Mouse (Mus musculus): ENCODE measurements at regions not wholly inside any gene's neighbourhood (a gene's known extent, or its start where the extent isn't known, plus 50 kb on each side); places are given as distances from the start of the nearest gene placed in this dataset.
A peak's percentile ranks its signal among the peaks of the same experiment; 100 is the strongest.

- H3K36me3 ChIP-seq (replicated peaks; ENCODE audit: control insufficient read depth, insufficient read depth, low read depth) = no peaks in the 10 kb centered on the region
- no peak for TF ChIP-seq CTCF (IDR thresholded peaks at IDR 0.05; ENCODE audit: low read depth)
- TF ChIP-seq EP300 (IDR thresholded peaks at IDR 0.05; ENCODE audit: low read depth) = no peak
- no peak overlapping the region for H3K4me2 ChIP-seq (ENCODE audit: low read depth)
- WGBS (ENCODE audit: insufficient replicate concordance) = 69% methylated on average over 5 of the region's 5 CpGs
- no peak overlapping the region for H3K27ac ChIP-seq
- no peak overlapping the region for H3K9ac ChIP-seq (replicated peaks)
- no peaks in the 10 kb centered on the region for H3K9me3 ChIP-seq (ENCODE audit: control insufficient read depth, low read length)
- ATAC-seq (ENCODE audit: insufficient read depth) (no peak), DNase-seq (ENCODE audit: low read depth in 3 of 3, low spot score in 3 of 3) (no peak)
- H3K27me3 ChIP-seq (ENCODE audit: control insufficient read depth, insufficient read depth, low read length) = no peaks in the 10 kb centered on the region
- no peaks in the 10 kb centered on the region for H3K4me1 ChIP-seq (replicated peaks; ENCODE audit: control insufficient read depth in 2 of 2, insufficient read depth in 2 of 2, low read length in 1 of 2)
- H3K4me3 ChIP-seq (ENCODE audit: insufficient read depth in 1 of 2, low read depth in 2 of 2, low read length in 2 of 2) = no peak overlapping the region
These were observed 72.9 kb upstream of the Etv6 start for GRCm38 (mm10) chr6:133962641-133963040.

GRCm38 (mm10) chr6:133963264-133963663, 72.2 kb upstream of the Etv6 start:
- H3K4me2 ChIP-seq (ENCODE audit: low read depth) = no peak overlapping the region
- no peaks in the 10 kb centered on the region for H3K4me1 ChIP-seq (replicated peaks; ENCODE audit: control insufficient read depth in 2 of 2, insufficient read depth in 2 of 2, low read length in 1 of 2)
- no peak overlapping the region for H3K9ac ChIP-seq (replicated peaks)
- H3K36me3 ChIP-seq (replicated peaks; ENCODE audit: control insufficient read depth, insufficient read depth, low read depth) = no peaks in the 10 kb centered on the region
- no peak overlapping the region for H3K4me3 ChIP-seq (ENCODE audit: insufficient read depth in 1 of 2, low read depth in 2 of 2, low read length in 2 of 2)
- WGBS (ENCODE audit: insufficient replicate concordance) = 69% methylated on average over 6 of the region's 6 CpGs
- H3K27ac ChIP-seq = no peak overlapping the region
- no peak for TF ChIP-seq EP300 (IDR thresholded peaks at IDR 0.05; ENCODE audit: low read depth)
- TF ChIP-seq CTCF (IDR thresholded peaks at IDR 0.05; ENCODE audit: low read depth) = no peak
- DNase-seq (ENCODE audit: low read depth in 3 of 3, low spot score in 3 of 3) = no peak
- ATAC-seq (ENCODE audit: insufficient read depth) = no peak
- H3K9me3 ChIP-seq (ENCODE audit: control insufficient read depth, low read length) = no peaks in the 10 kb centered on the region
- H3K27me3 ChIP-seq (ENCODE audit: control insufficient read depth, insufficient read depth, low read length) = no peaks in the 10 kb centered on the region

GRCm38 (mm10) chr6:133967286-133967685, 68.2 kb upstream of the Etv6 start:
- WGBS (ENCODE audit: insufficient replicate concordance) = 46% methylated on average over 3 of the region's 3 CpGs
- Histone ChIP-seq H3K9me3 (ENCODE audit: control insufficient read depth, low read length) (no peaks in the 10 kb centered on the region), H3K27me3 (ENCODE audit: control insufficient read depth, insufficient read depth, low read length) (no peaks in the 10 kb centered on the region), H3K36me3 (replicated peaks; ENCODE audit: control insufficient read depth, insufficient read depth, low read depth) (no peaks in the 10 kb centered on the region), H3K4me3 (ENCODE audit: insufficient read depth in 1 of 2, low read depth in 2 of 2, low read length in 2 of 2) (no peak overlapping the region), H3K9ac (replicated peaks) (no peak overlapping the region), H3K27ac (no peak overlapping the region), H3K4me2 (ENCODE audit: low read depth) (no peak overlapping the region), H3K4me1 (replicated peaks; ENCODE audit: control insufficient read depth in 2 of 2, insufficient read depth in 2 of 2, low read length in 1 of 2) (no peaks in the 10 kb centered on the region)
- no peak for DNase-seq (ENCODE audit: low read depth in 3 of 3, low spot score in 3 of 3)
- no peak for TF ChIP-seq EP300 (IDR thresholded peaks at IDR 0.05; ENCODE audit: low read depth)
- TF ChIP-seq CTCF (IDR thresholded peaks at IDR 0.05; ENCODE audit: low read depth) = no peak
- no peak for ATAC-seq (ENCODE audit: insufficient read depth)

GRCm38 (mm10) chr6:133972054-133972705, 63.3 kb upstream of the Etv6 start:
- Histone ChIP-seq H3K4me1 (replicated peaks; ENCODE audit: control insufficient read depth in 2 of 2, insufficient read depth in 2 of 2, low read length in 1 of 2) (0 out of 4 replicates have a peak, but pooled peaks cover 0 to 2% of the 10 kb centered on the region in 2 experiments), H3K4me2 (ENCODE audit: low read depth) (no peak overlapping the region)
- 68% methylated on average over 6 of the region's 6 CpGs for WGBS (ENCODE audit: insufficient replicate concordance)

GRCm38 (mm10) chr6:133973205-133973838, 62.2 kb upstream of the Etv6 start:
- H3K36me3 ChIP-seq (replicated peaks; ENCODE audit: control insufficient read depth, insufficient read depth, low read depth) = no peaks in the 10 kb centered on the region
- H3K4me2 ChIP-seq (ENCODE audit: low read depth) = no peak overlapping the region
- no peak overlapping the region for H3K27ac ChIP-seq
- ATAC-seq (ENCODE audit: insufficient read depth) = no peak
- no peak overlapping the region for H3K4me3 ChIP-seq (ENCODE audit: insufficient read depth in 1 of 2, low read depth in 2 of 2, low read length in 2 of 2)
- H3K9me3 ChIP-seq (ENCODE audit: control insufficient read depth, low read length) = no peaks in the 10 kb centered on the region
- no peak overlapping the region for H3K9ac ChIP-seq (replicated peaks)
- TF ChIP-seq CTCF (IDR thresholded peaks at IDR 0.05; ENCODE audit: low read depth) = no peak
- TF ChIP-seq EP300 (IDR thresholded peaks at IDR 0.05; ENCODE audit: low read depth) = no peak
- no peak for DNase-seq (ENCODE audit: low read depth in 3 of 3, low spot score in 3 of 3)
- H3K4me1 ChIP-seq (replicated peaks; ENCODE audit: control insufficient read depth in 2 of 2, insufficient read depth in 2 of 2, low read length in 1 of 2) = 0 out of 4 replicates have a peak, but pooled peaks cover 0 to 2% of the 10 kb centered on the region in 2 experiments
- 71% methylated on average over 7 of the region's 7 CpGs for WGBS (ENCODE audit: insufficient replicate concordance)
- H3K27me3 ChIP-seq (ENCODE audit: control insufficient read depth, insufficient read depth, low read length) = no peaks in the 10 kb centered on the region

More at GRCm38 (mm10) chr6:133972054-133972705, 63.3 kb upstream of the Etv6 start:
- no peak for TF ChIP-seq CTCF (IDR thresholded peaks at IDR 0.05; ENCODE audit: low read depth)
- TF ChIP-seq EP300 (IDR thresholded peaks at IDR 0.05; ENCODE audit: low read depth) = no peak
- no peaks in the 10 kb centered on the region for H3K9me3 ChIP-seq (ENCODE audit: control insufficient read depth, low read length)
- H3K27me3 ChIP-seq (ENCODE audit: control insufficient read depth, insufficient read depth, low read length) = no peaks in the 10 kb centered on the region
- DNase-seq (ENCODE audit: low read depth in 3 of 3, low spot score in 3 of 3) = no peak
- no peaks in the 10 kb centered on the region for H3K36me3 ChIP-seq (replicated peaks; ENCODE audit: control insufficient read depth, insufficient read depth, low read depth)
- no peak overlapping the region for H3K4me3 ChIP-seq (ENCODE audit: insufficient read depth in 1 of 2, low read depth in 2 of 2, low read length in 2 of 2)
- no peak overlapping the region for H3K27ac ChIP-seq
- H3K9ac ChIP-seq (replicated peaks) = no peak overlapping the region
- ATAC-seq (ENCODE audit: insufficient read depth) = 0 out of 2 replicates have a peak, but pooled peaks have one; percentile 26

Measured in liver, embryonic 14.5 days (tissue).